Mouse (Mus musculus) heart, postnatal 0 days (tissue): ENCODE measurements at regions not wholly inside any gene's neighbourhood (a gene's known extent, or its start where the extent isn't known, plus 50 kb on each side); places are given as distances from the start of the nearest gene placed in this dataset.

Source experiments
- CTCF ChIP-seq: IDR thresholded peaks from 2 replicates; pipeline ENCODE4 v1.5.1; 2016; ENCODE audit warnings: antibody characterized with exemption, control low read depth, low read depth
- EP300 ChIP-seq: IDR thresholded peaks from 2 replicates; pipeline ENCODE4 v1.6.1; 2016; ENCODE audit warnings: antibody characterized with exemption, low read depth

GRCm38 (mm10) chr9:69662394-69662793 is 98.3 kb downstream of the Foxb1 start:
- TF ChIP-seq CTCF (peak; percentile 31), EP300 (no peak)
